Mouse (Mus musculus): ENCODE measurements around the gene Scgb1c1. TPM values are rescaled to one million over a fixed set of nuclear protein-coding genes. Genes with fewer than 3 reads are reported as not detected.

Gene Scgb1c1
- polyA plus RNA-seq (2015; fragmentation: Illumina TruSeq; extraction: RNeasy Lipid Tissue Mini Kit (QIAGEN cat#74804); ENCODE audit: insufficient read depth, low read depth, low replicate concordance), result not detected

GRCm38 (mm10) chr7:140844905-140845665 is at the start of gene Scgb1c1:
Gene Scgb1c1, plus strand, starts transcription at chr7:140845547.

DNA sequence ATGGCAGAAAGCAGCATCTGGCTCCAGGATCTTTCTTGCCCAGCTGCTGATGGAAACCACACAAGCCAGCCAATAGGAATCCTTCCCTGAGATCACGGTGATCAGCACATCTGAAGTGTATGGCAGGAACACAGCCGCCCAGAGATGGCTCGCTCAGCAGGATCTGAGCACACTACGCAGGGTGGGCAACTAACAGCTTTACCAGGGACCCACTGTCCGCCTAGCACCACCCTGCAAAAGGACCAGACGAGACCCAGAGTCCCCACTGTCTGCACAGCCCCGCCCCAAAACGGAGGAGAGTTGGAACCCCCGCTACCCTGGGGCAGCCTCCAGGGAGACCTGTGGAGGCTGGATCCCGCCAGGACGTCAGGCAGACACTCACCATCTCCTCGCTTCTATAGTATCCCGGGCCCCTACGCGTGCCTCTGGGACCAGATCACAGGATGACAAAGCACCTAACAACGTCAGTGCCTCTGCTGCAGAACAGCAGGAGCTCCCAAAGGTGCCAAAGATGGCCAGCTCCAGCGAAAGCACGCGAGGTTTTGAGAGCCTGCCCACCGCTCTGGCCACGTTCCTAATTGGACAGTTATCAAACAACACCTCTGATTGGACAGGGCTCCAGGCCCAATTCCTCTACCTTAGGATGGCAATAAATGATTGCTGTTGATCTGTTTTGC is 23.6 kb upstream of the Scgb1c1 start, which contains the start of gene Zfp941:
Zfp941 (minus strand) TSS at position 526 of the 677 bp plus-strand sequence.

DNA sequence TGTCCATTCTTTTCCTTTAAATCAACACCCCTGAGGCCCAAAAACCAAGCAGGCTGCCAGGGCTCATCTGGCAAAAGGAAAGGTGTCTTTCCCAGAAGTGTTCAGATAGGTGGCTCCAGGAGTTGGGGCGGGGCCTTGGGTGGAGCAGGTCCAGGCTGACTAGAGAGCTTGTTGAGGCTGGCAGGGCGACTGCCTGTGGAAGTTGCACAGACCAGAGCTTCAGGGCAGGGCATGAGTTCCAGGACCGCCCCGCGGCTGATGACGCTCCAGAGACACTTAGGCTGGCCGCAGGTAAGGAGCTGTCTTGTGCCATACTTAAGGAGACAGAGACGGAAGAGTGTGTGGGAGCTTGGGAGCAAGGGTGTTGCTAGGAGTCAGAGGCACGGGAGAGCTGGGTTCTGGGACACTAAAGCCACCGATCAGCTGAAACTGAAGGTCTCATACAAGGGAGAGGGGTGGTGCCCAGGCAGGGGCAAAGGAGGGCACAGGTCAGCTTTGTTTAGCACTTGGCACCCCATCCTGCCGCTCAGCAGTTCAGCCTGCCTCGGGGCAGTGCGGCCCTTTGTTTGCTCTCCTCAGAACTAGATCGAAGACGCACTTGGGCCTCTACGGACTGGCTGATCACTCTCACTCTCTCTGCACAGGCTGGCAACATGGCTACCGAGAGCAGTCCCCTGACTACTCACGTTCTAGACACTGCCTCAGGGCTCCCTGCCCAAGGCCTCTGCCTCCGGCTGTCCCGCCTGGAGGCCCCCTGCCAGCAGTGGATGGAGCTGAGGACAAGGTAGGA is 10.2 kb upstream of the Scgb1c1 start, which contains the start of gene Urah:
Urah (plus strand) TSS at position 51 of the 790 bp plus-strand sequence.

DNA sequence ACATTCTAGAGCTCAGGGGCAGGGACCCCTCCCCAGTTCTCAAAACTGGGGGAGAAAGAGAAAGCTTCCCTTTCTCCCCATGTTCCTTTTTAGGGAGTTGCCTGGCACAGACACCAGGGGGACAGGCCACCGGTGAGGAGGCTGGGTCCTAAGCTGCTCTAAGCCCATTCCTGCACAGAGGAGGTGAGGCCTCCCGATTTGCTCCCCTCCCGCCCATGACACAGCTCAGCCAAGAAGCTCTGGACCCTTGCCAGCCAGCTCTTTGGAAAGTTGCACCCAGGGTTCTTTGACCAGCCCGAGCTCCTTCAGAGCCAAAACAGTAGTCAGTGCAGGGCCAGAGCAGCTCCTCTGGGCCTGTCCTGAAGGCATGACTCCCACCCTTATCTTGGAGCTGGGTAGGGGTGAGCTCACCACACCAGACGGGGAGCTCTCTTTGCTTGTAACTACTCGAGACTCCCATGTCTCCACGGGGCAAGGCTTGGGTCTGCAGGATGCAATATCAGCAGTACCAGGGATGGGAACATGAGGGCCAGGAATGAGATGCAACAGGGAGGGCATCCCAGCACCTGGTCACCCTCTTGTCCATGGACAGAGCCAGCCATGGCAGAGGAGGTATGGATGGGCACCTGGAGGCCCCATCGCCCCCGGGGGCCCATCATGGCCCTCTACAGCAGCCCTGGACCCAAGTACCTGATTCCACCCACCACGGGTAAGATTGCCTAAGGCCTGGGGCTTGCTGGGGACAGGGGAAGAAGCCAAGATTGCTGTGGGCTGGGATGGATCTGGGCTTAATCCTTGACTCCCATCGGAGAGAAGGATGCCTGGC is 2.6 kb downstream of the Scgb1c1 start, which contains the start of gene Odf3:
Odf3 (plus strand) TSS at position 51 of the 826 bp plus-strand sequence.

GRCm38 (mm10) chr7:140855860-140856784 is 10.8 kb downstream of the Scgb1c1 start, which contains the start of gene Gm45785:
Gene Gm45785, minus strand, starts transcription at chr7:140856331.

DNA sequence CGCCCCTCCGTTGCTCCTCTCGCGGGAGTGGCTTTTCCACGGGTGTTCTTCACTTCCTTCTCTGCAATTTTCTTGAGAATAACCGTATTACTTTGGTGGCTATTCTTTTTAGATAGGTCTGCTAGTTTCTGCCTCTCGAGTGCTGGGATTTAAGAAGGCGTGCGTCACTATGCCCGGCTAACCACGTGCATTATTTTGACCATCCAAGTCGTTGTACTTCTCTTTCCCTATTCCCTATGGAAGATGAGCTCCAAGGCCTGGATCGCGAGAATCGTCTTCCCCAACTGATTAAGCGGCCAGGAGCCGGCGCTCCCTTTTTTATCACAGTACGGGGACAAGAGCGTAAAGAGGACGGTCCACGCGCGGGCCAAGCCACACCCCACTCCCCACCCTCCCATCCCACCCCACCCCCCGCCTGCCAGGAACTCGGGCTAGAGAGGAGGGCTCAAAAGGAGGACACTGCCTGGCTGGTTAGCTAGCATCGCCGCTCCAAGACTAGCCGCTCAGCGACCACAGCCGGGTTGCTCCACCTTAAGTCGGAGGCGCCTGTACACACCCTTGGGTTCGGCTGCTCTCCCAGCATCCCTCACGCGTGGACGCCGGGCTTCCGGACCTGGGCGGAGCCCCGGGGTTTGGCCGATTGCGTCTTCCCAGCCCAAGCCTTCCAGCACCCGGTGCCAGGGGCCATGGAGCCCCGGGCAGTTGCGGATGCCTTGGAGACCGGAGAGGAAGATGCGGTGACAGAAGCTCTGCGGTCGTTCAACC is 11.6 kb downstream of the Scgb1c1 start, which contains the start of gene Ric8a:
Ric8a (plus strand) TSS at position 173 of the 765 bp plus-strand sequence.

GRCm38 (mm10) chr7:140857550-140858505 is 12.5 kb downstream of the Scgb1c1 start, which contains the start of gene Bet1l:
Gene Bet1l, minus strand, starts transcription at chr7:140857577.

DNA sequence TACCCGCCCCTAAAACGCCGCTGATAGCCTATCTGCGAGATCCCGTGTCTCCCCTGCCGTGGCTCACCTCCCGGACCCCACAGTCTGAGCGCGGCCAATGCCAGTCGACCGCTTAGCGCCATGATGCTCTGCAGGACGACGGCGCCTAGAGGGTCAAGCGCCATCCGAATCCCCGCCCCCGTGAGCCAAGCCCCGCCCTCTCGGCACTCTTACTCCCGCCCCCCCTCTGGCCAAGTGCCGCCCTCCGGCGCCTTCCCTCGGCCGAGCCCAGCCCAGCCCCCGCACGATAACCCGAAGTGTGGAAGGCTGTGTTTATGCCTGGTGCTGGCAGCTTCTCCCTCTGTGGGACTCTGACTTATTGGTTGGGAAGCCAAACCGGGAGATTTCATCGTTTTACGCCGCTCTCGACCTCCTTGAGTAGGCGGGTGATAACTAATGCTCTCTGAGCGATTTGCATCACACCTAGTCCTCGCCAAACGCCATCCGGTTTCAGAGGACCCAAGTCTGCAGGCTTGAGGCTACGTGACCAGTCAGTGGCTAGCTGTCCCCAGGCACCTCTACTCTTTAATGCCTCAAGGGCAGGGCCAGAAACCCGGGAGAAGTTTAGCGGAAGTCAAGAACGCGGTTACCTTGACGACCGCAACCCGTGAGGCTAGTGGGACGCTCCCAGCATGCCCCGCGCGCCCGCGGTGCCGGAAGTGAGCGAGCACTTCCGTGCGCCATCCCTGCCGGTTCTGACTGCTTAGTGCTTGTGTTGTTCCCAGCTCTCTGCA is 36.5 kb downstream of the Scgb1c1 start, which contains the start of the genes Psmd13 and Sirt3:
Psmd13 (plus strand) TSS at position 273 of the 773 bp plus-strand sequence.
Sirt3 (minus strand) TSS at position 614 of the 773 bp plus-strand sequence.

Other genes starting within 250 kb of the Scgb1c1 start
- gene Olfr46, start 244.3 kb upstream of the Scgb1c1 start, polyA plus RNA-seq (2015; fragmentation: Illumina TruSeq; extraction: RNeasy Lipid Tissue Mini Kit (QIAGEN cat#74804); ENCODE audit: insufficient read depth, low read depth, low replicate concordance), result not detected
- gene Olfr61, start 216.6 kb upstream of the Scgb1c1 start, polyA plus RNA-seq (2015; fragmentation: Illumina TruSeq; extraction: RNeasy Lipid Tissue Mini Kit (QIAGEN cat#74804); ENCODE audit: insufficient read depth, low read depth, low replicate concordance), result not detected
- not detected for gene Olfr53, start 199.1 kb upstream of the Scgb1c1 start, polyA plus RNA-seq (2015; fragmentation: Illumina TruSeq; extraction: RNeasy Lipid Tissue Mini Kit (QIAGEN cat#74804); ENCODE audit: insufficient read depth, low read depth, low replicate concordance)
- gene Olfr539, start 185.6 kb upstream of the Scgb1c1 start, polyA plus RNA-seq (2015; fragmentation: Illumina TruSeq; extraction: RNeasy Lipid Tissue Mini Kit (QIAGEN cat#74804); ENCODE audit: insufficient read depth, low read depth, low replicate concordance), result not detected
- gene Olfr45, start 163.6 kb upstream of the Scgb1c1 start, polyA plus RNA-seq (2015; fragmentation: Illumina TruSeq; extraction: RNeasy Lipid Tissue Mini Kit (QIAGEN cat#74804); ENCODE audit: insufficient read depth, low read depth, low replicate concordance), result not detected
- not detected for gene Olfr541, start 148.3 kb upstream of the Scgb1c1 start, polyA plus RNA-seq (2015; fragmentation: Illumina TruSeq; extraction: RNeasy Lipid Tissue Mini Kit (QIAGEN cat#74804); ENCODE audit: insufficient read depth, low read depth, low replicate concordance)
- gene Cyp2e1, start 81.8 kb upstream of the Scgb1c1 start, polyA plus RNA-seq (2015; fragmentation: Illumina TruSeq; extraction: RNeasy Lipid Tissue Mini Kit (QIAGEN cat#74804); ENCODE audit: insufficient read depth, low read depth, low replicate concordance), result 33.7 TPM
- gene Syce1, start 57.7 kb upstream of the Scgb1c1 start, polyA plus RNA-seq (2015; fragmentation: Illumina TruSeq; extraction: RNeasy Lipid Tissue Mini Kit (QIAGEN cat#74804); ENCODE audit: insufficient read depth, low read depth, low replicate concordance), result not detected
- 0.20 TPM for gene Zfp941, start 23.4 kb upstream of the Scgb1c1 start, polyA plus RNA-seq (2015; fragmentation: Illumina TruSeq; extraction: RNeasy Lipid Tissue Mini Kit (QIAGEN cat#74804); ENCODE audit: insufficient read depth, low read depth, low replicate concordance)
- 11.2 TPM for gene Urah, start 10.5 kb upstream of the Scgb1c1 start, polyA plus RNA-seq (2015; fragmentation: Illumina TruSeq; extraction: RNeasy Lipid Tissue Mini Kit (QIAGEN cat#74804); ENCODE audit: insufficient read depth, low read depth, low replicate concordance)
- not detected for gene Odf3, start 2.3 kb downstream of the Scgb1c1 start, polyA plus RNA-seq (2015; fragmentation: Illumina TruSeq; extraction: RNeasy Lipid Tissue Mini Kit (QIAGEN cat#74804); ENCODE audit: insufficient read depth, low read depth, low replicate concordance)
- not detected for gene Gm45785, start 10.8 kb downstream of the Scgb1c1 start, polyA plus RNA-seq (2015; fragmentation: Illumina TruSeq; extraction: RNeasy Lipid Tissue Mini Kit (QIAGEN cat#74804); ENCODE audit: insufficient read depth, low read depth, low replicate concordance)
- gene Ric8a, start 11.4 kb downstream of the Scgb1c1 start, polyA plus RNA-seq (2015; fragmentation: Illumina TruSeq; extraction: RNeasy Lipid Tissue Mini Kit (QIAGEN cat#74804); ENCODE audit: insufficient read depth, low read depth, low replicate concordance), result 22.5 TPM
- gene Bet1l, start 12.0 kb downstream of the Scgb1c1 start, polyA plus RNA-seq (2015; fragmentation: Illumina TruSeq; extraction: RNeasy Lipid Tissue Mini Kit (QIAGEN cat#74804); ENCODE audit: insufficient read depth, low read depth, low replicate concordance), result 14.4 TPM
- 19.9 TPM for gene Psmd13, start 36.4 kb downstream of the Scgb1c1 start, polyA plus RNA-seq (2015; fragmentation: Illumina TruSeq; extraction: RNeasy Lipid Tissue Mini Kit (QIAGEN cat#74804); ENCODE audit: insufficient read depth, low read depth, low replicate concordance)
- 6.5 TPM for gene Sirt3, start 36.8 kb downstream of the Scgb1c1 start, polyA plus RNA-seq (2015; fragmentation: Illumina TruSeq; extraction: RNeasy Lipid Tissue Mini Kit (QIAGEN cat#74804); ENCODE audit: insufficient read depth, low read depth, low replicate concordance)
- gene Cox8b, start 54.9 kb downstream of the Scgb1c1 start, polyA plus RNA-seq (2015; fragmentation: Illumina TruSeq; extraction: RNeasy Lipid Tissue Mini Kit (QIAGEN cat#74804); ENCODE audit: insufficient read depth, low read depth, low replicate concordance), result 7.3 TPM
- not detected for gene Nlrp6, start 75.4 kb downstream of the Scgb1c1 start, polyA plus RNA-seq (2015; fragmentation: Illumina TruSeq; extraction: RNeasy Lipid Tissue Mini Kit (QIAGEN cat#74804); ENCODE audit: insufficient read depth, low read depth, low replicate concordance)
- gene Pgghg, start 95.8 kb downstream of the Scgb1c1 start, polyA plus RNA-seq (2015; fragmentation: Illumina TruSeq; extraction: RNeasy Lipid Tissue Mini Kit (QIAGEN cat#74804); ENCODE audit: insufficient read depth, low read depth, low replicate concordance), result 7.4 TPM
- not detected for gene Ifitm5, start 104.7 kb downstream of the Scgb1c1 start, polyA plus RNA-seq (2015; fragmentation: Illumina TruSeq; extraction: RNeasy Lipid Tissue Mini Kit (QIAGEN cat#74804); ENCODE audit: insufficient read depth, low read depth, low replicate concordance)
- gene Gm45717, start 110.4 kb downstream of the Scgb1c1 start, polyA plus RNA-seq (2015; fragmentation: Illumina TruSeq; extraction: RNeasy Lipid Tissue Mini Kit (QIAGEN cat#74804); ENCODE audit: insufficient read depth, low read depth, low replicate concordance), result not detected
- 171 TPM for gene Ifitm2, start 110.4 kb downstream of the Scgb1c1 start, polyA plus RNA-seq (2015; fragmentation: Illumina TruSeq; extraction: RNeasy Lipid Tissue Mini Kit (QIAGEN cat#74804); ENCODE audit: insufficient read depth, low read depth, low replicate concordance)
- 20.5 TPM for gene Ifitm1, start 121.7 kb downstream of the Scgb1c1 start, polyA plus RNA-seq (2015; fragmentation: Illumina TruSeq; extraction: RNeasy Lipid Tissue Mini Kit (QIAGEN cat#74804); ENCODE audit: insufficient read depth, low read depth, low replicate concordance)
- 188 TPM for gene Ifitm3, start 165.2 kb downstream of the Scgb1c1 start, polyA plus RNA-seq (2015; fragmentation: Illumina TruSeq; extraction: RNeasy Lipid Tissue Mini Kit (QIAGEN cat#74804); ENCODE audit: insufficient read depth, low read depth, low replicate concordance)
- not detected for gene Ifitm6, start 172.4 kb downstream of the Scgb1c1 start, polyA plus RNA-seq (2015; fragmentation: Illumina TruSeq; extraction: RNeasy Lipid Tissue Mini Kit (QIAGEN cat#74804); ENCODE audit: insufficient read depth, low read depth, low replicate concordance)
- gene Gm17387, start 183.6 kb downstream of the Scgb1c1 start, polyA plus RNA-seq (2015; fragmentation: Illumina TruSeq; extraction: RNeasy Lipid Tissue Mini Kit (QIAGEN cat#74804); ENCODE audit: insufficient read depth, low read depth, low replicate concordance), result not detected
- gene B4galnt4, start 215.6 kb downstream of the Scgb1c1 start, polyA plus RNA-seq (2015; fragmentation: Illumina TruSeq; extraction: RNeasy Lipid Tissue Mini Kit (QIAGEN cat#74804); ENCODE audit: insufficient read depth, low read depth, low replicate concordance), result 0.26 TPM
- 12.4 TPM for gene Pkp3, start 232.7 kb downstream of the Scgb1c1 start, polyA plus RNA-seq (2015; fragmentation: Illumina TruSeq; extraction: RNeasy Lipid Tissue Mini Kit (QIAGEN cat#74804); ENCODE audit: insufficient read depth, low read depth, low replicate concordance)